Mouse (Mus musculus) cortical plate, adult 2 months (tissue): ENCODE measurements around the gene Dpysl4. TPM values are rescaled to one million over a fixed set of nuclear protein-coding genes. Genes with fewer than 3 reads are reported as not detected.

Experiments
- H3K27ac ChIP-seq: fragments of 200-500 bp; 2 replicates; pipeline ENCODE4 v1.5.1; 2012; ENCODE audit warnings: low read length, control low read depth, inconsistent platforms; ENCODE audit not compliant: insufficient read depth
- H3K4me1 ChIP-seq: fragments of 200-500 bp; 2 replicates; pipeline ENCODE4 v1.6.1; 2011; ENCODE audit warnings: low read length; ENCODE audit not compliant: control insufficient read depth, insufficient read depth
- H3K4me3 ChIP-seq: fragments of 200-500 bp; 2 replicates; pipeline ENCODE4 v1.5.1; 2011; ENCODE audit warnings: mild to moderate bottlenecking, low read length, control low read depth; ENCODE audit not compliant: insufficient read depth
- CTCF ChIP-seq: fragments of 200-500 bp; IDR thresholded peaks from 2 replicates; pipeline ENCODE4 v1.5.1; 2011; ENCODE audit warnings: mild to moderate bottlenecking, control low read depth, low read length; ENCODE audit not compliant: insufficient read depth; ENCODE audit errors: extremely low read depth
- POLR2A ChIP-seq: fragments of 200-500 bp; IDR thresholded peaks from 2 replicates; pipeline ENCODE4 v1.6.1; 2011; ENCODE audit warnings: mild to moderate bottlenecking, low read length, control low read depth; ENCODE audit not compliant: insufficient read depth; ENCODE audit errors: extremely low read depth
- polyA plus RNA-seq: library from polyadenylated mRNA; depleted of rRNA; stranded (reverse); fragments of >200 nt; gene quantifications from 2 replicates; pipeline ENCODE4 v1.2.3, GENCODE M21; 2012

Gene Dpysl4
- polyA plus RNA-seq, 1 experiment = 61.3 TPM

GRCm38 (mm10) chr7:139081158-139081557, 4.6 kb upstream of the Dpysl4 start:
- H3K4me1 ChIP-seq = peaks cover 3% of the 10 kb centered on the region; the same call in 1 of the 2 replicates
- H3K27ac ChIP-seq = no peak overlapping the region
- H3K4me3 ChIP-seq = no peak overlapping the region
- TF ChIP-seq POLR2A = no peak
- no peak for TF ChIP-seq CTCF

GRCm38 (mm10) chr7:139082281-139082680, 3.5 kb upstream of the Dpysl4 start:
- H3K4me1 ChIP-seq = peaks cover 4% of the 10 kb centered on the region

GRCm38 (mm10) chr7:139084316-139084715, 1.5 kb upstream of the Dpysl4 start:
- peaks cover 5% of the 10 kb centered on the region; the same call in 1 of the 2 replicates for H3K4me1 ChIP-seq
- no peak overlapping the region for H3K4me3 ChIP-seq
- H3K27ac ChIP-seq = no peak overlapping the region
- TF ChIP-seq CTCF (no peak), POLR2A (no peak)

More at GRCm38 (mm10) chr7:139082281-139082680, 3.5 kb upstream of the Dpysl4 start:
- Histone ChIP-seq H3K27ac (no peak overlapping the region), H3K4me3 (no peak overlapping the region)
- no peak for TF ChIP-seq CTCF
- TF ChIP-seq POLR2A = no peak

GRCm38 (mm10) chr7:139086195-139087158, 676 bp downstream of the Dpysl4 start:
- Histone ChIP-seq H3K4me1 (peaks cover 7% of the 10 kb centered on the region; the same call in 1 of the 2 replicates), H3K4me3 (peak overlapping the region; percentile 86), H3K27ac (peak overlapping the region; percentile 85)
- TF ChIP-seq POLR2A (no peak), CTCF (no peak)

GRCm38 (mm10) chr7:139087801-139088200, 2.0 kb downstream of the Dpysl4 start:
- TF ChIP-seq CTCF (no peak), POLR2A (no peak)
- peaks cover 7% of the 10 kb centered on the region; the same call in 1 of the 2 replicates for H3K4me1 ChIP-seq
- no peak overlapping the region for H3K4me3 ChIP-seq
- no peak overlapping the region for H3K27ac ChIP-seq

- Histone ChIP-seq H3K27ac (no peak overlapping the region), H3K4me3 (no peak overlapping the region), H3K4me1 (peaks cover 7% of the 10 kb centered on the region; the same call in 1 of the 2 replicates)
- TF ChIP-seq POLR2A (no peak), CTCF (no peak)
Measured at GRCm38 (mm10) chr7:139089892-139090874, 4.4 kb downstream of the Dpysl4 start.

GRCm38 (mm10) chr7:139091681-139092080, 5.9 kb downstream of the Dpysl4 start:
- Histone ChIP-seq H3K27ac (no peak overlapping the region), H3K4me1 (peaks cover 7% of the 10 kb centered on the region; the same call in 1 of the 2 replicates), H3K4me3 (no peak overlapping the region)
- TF ChIP-seq POLR2A (no peak), CTCF (no peak)

GRCm38 (mm10) chr7:139092676-139093075, 6.9 kb downstream of the Dpysl4 start:
- no peak for TF ChIP-seq CTCF
- no peak for TF ChIP-seq POLR2A
- H3K27ac ChIP-seq = no peak overlapping the region
- peaks cover 2% of the 10 kb centered on the region; the same call in 1 of the 2 replicates for H3K4me1 ChIP-seq
- no peak overlapping the region for H3K4me3 ChIP-seq

- peaks cover 2% of the 10 kb centered on the region; the same call in 1 of the 2 replicates for H3K4me1 ChIP-seq
- TF ChIP-seq CTCF (no peak), POLR2A (no peak)
- no peak overlapping the region for H3K27ac ChIP-seq
- no peak overlapping the region for H3K4me3 ChIP-seq
Measured at GRCm38 (mm10) chr7:139093124-139093523, 7.3 kb downstream of the Dpysl4 start.
